Mouse (Mus musculus): Measurements from ENCODE around the gene Il19. TPM values are rescaled to one million over a fixed set of nuclear protein-coding genes. Genes with fewer than 3 reads are reported as not detected.

The Il19 gene
- not detected for polyA plus RNA-seq (2017; shearing (Covaris generic))

DNA sequence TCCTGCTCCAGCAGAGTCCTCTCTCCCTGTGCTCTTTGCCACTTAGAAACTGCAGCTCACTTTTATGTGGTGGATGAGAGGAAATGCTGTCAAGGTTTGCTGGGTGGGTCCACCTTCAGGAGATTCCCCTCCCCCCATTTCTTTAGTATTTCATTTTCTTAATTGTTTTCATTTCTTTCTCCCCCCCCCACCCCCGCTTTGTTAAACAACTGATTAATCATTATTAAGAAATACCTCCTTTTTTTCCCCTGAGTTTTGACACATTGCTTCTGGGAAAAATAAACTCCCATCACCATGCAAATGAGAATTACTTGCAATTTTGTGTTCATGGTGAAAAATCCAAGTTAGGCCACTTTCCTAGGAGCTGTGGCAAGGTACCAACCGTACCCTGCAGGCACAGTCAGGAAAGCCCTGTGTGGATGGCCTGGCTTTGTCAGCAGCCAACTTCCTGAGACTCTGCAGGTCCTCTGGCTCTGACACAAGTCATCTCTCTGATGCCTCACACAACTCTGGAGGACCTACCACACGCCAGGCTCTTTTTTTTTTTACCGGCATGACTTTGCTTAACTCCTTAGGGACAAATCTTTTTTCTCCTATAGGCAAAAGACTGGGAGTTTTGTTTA is at the start of gene Il19:
Gene Il19, minus strand, starts transcription at position 51 of the 623 bp plus-strand sequence.
- ATAC-seq: no peak

DNA sequence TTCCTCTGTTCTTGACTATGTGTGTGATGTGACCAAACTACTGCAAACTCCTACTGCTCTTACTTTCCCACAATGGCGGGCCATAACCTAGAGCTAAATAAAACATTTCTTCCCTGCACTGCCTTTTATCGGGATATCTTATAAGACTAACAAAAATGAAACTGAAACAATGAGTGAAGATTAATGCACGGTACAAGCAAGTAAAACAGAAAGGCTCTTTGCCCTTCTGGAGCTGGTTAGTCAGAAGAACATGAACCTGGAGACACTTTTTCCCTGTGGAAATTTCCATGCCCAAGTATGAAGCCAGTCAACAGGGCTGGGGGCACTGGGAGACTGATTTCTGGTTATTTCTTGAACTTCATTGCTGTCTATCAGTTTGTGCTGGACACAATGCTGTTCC is 49.4 kb upstream of the Il19 start:
- no peak for ATAC-seq

DNA sequence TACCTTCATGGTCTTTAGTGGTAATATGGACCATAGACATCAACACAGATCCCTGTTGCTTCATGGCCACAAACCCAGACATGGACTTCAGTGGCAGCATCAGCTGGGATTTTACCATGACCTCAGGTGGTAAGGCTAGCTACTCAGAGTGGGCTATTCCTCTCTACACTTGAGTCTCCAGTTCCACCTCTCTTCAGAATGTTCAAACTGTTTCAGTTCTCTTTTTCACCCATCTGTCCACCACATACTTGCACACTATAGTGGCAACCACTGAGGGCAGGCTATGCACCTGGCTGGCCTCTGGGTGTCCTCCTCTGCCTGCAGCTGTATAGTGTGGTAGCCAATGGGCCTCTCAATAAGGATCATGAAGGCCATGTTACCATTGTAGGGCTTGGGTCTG is 47.5 kb upstream of the Il19 start:
- peak; percentile 35 for ATAC-seq

DNA sequence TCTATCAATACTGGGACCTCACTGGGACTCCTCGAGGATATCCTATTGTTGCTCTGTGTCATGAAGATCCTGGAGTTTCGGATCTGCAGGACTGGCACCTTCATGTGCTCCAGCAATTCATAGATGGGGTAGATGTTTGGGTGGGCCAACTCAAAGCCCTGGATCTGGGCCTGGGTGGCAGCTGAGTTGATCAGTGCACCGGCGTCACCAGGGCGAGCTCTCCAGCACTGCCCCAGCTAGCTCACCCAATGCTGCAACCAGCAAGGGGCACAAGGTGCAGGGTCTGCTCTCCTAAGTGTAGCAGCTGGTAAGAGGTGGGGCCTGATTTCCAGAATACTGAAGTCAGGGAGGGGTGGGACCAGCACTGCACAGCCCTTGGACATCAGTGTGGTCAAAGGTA is 47.1 kb upstream of the Il19 start:
- ATAC-seq: no peak

DNA sequence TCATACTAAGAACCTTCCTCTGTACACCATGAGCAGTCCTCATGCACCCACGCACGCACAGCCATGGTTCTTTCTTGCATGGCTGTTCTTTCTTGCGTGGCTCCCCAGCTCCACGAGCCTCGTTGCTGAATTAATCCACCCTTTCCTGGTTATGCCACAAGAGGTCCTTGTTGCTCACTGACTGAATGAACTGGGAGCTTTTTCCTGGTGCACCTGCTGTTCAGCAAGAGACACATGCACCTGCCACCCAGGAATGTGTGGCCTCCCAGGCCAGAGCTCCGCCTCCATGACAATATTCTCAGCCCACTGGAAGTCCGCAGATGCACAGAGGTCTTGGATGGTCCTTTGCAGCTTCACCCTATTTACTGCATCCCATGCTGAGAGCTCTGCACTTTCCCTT is 44.5 kb upstream of the Il19 start:
- ATAC-seq: no peak

DNA sequence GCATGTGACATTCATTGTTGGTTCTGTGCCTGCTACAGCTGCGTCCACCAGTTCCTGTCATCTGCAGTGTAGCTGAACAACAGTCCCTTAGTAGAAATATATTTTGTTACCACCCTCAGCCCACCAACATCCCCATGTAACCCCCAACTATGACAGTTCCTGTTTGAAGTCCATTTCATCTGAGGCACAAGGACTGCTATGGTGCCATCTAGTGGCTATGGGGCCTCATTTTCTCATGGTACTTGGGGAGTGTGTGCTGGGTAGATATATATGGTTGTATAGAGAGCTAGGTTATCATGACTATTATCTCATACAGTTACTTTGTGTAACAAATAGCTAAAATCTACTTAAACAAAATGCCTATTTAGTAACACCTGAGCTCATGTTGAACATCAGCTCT is 39.5 kb upstream of the Il19 start:
- no peak for ATAC-seq

DNA sequence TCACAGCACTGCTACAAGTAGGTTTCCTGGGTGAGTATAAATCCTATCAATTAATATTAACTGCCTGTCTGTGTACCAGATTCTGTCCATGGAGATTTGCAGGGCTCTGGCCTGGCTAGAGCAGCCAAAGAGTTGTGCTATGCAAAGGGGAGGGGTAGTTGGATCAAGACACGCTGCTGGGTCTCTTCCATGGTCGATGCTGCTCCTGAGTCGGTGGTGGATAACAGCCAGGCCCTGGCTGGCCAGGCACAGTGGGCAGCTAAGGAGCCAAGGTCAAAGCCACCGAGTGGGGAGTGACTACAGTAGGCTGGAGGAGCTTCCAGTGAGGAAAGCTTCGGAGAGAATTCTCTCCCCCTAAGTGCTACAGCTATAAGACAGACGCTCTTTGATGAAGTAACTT is 24.0 kb upstream of the Il19 start:
- ATAC-seq: no peak

DNA sequence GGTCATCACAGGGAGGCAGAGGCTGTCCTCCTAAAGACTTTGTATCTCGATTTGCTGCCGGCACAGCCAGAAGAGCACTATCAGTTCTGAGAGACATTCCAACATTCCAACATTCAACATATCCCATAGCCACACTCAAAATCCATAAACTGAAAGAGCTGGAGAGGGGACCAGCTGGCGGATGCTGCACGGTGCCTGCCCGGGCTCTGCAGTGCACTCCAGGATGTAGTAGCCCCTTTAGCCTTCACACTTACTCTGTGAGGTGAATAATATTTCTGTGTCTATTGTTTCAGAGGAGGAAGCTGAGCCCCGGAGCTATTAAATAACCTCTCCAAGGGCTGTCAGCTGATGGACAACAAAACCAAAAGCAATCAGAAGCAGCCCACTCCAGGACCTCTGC is 7.0 kb upstream of the Il19 start:
- no peak for ATAC-seq

DNA sequence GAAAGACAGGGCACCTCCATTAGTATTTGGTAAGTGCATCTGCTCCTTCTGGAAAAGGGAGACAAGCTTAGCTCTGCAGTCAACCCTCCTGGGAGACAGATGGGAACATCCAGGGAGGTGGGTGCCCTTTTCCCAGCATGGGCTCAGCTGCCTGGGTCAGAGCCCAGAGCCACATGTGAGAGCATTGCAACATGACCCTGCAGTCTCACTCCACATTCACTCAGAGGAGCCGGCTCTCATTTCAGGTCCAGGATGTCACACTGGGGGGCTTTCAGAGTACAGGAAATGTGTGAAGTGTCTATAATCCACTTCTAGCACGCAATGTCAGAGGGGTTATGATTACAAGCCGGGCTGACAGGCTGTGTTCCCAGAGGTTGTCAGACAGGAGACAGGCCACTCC is 1.9 kb upstream of the Il19 start:
- no peak for ATAC-seq

DNA sequence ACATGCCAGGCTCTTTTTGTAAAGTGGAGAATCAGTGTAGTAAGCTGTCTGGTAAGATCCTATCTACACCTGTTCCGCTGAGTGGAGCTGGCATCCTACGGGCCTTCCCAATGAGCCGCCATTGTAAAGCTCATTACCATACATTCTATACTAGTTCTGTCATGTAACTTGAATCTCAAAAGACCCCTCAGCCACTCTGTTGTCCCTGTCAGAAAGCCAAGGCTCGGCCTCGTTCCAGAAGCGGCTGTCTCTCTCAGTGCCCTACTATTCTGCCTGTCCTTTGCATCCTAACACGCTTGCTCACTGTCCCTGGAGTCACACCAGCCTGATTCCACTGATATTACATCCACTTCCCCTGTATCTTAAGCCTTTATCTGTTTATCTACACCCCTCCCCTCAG is 1.7 kb downstream of the Il19 start:
- ATAC-seq: no peak

GRCm38 (mm10) chr1:130937170-130937569 is 2.7 kb downstream of the Il19 start:
- ATAC-seq: no peak

GRCm38 (mm10) chr1:130936351-130936750 is 3.6 kb downstream of the Il19 start:
- ATAC-seq: no peak

- no peak for ATAC-seq
Observed at GRCm38 (mm10) chr1:130926484-130926883, 13.4 kb downstream of the Il19 start.

GRCm38 (mm10) chr1:130918323-130918980 is 21.5 kb downstream of the Il19 start:
- no peak for ATAC-seq

GRCm38 (mm10) chr1:130911401-130912010 is 28.4 kb downstream of the Il19 start, which contains the start of gene Il20:
Gene Il20 (minus strand): TSS chr1:130911451.
- ATAC-seq: no peak

- no peak for ATAC-seq
Observed at GRCm38 (mm10) chr1:130902505-130902904, 37.4 kb downstream of the Il19 start.

GRCm38 (mm10) chr1:130894468-130894867 is 45.4 kb downstream of the Il19 start:
- no peak for ATAC-seq

GRCm38 (mm10) chr1:130893329-130894040 is 46.4 kb downstream of the Il19 start:
- ATAC-seq: no peak

DNA sequence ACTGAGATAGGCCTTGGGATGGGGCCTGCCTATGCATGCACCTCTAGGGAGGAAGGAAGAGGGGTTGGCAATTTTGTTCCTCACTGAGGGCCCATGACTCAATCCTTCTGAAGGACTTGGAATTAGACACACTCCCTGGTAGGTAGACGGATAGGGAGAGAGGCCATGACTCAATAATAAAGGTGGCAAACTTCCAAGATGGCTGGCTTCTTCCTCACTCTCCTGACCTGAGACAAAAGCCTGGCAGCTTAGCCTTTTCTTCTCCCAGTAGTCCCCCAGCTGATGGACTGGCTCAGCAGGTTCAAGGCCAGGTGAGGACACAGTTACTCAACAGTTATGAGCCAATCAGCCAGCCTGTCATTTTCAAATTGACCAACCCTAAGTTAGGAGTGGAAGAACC is 47.5 kb downstream of the Il19 start:
- no peak for ATAC-seq

GRCm38 (mm10) chr1:130887354-130887753 is 52.6 kb downstream of the Il19 start, which contains the start of gene Il24:
Gene Il24 (minus strand): TSS chr1:130887454.
- ATAC-seq: no peak

DNA sequence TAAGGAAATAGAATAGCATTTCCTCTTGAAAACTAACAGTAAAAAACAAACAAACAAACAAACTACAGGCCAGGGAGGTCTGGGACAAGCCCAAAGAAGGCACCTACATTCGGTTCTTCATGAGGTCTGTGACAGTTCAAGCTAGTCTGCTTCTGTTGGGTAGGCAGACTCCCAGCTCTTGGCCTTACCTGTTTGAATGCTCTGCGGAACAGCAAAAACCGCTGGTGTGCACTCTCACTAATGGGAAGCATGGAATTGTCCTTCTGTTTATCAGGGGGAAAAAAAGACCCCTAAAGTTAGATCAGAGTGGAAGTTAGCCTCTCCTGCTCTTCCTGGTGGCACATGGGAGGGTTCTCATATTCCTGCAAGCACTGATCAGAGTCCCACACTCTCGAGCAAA is 56.8 kb downstream of the Il19 start:
- no peak for ATAC-seq

Measured in activated CD4-positive, CD25-positive, alpha-beta regulatory T cell, adult 4 months (primary cell).